ENCODE assay signal across 23 mouse cellular contexts in the genomic region with DNA sequence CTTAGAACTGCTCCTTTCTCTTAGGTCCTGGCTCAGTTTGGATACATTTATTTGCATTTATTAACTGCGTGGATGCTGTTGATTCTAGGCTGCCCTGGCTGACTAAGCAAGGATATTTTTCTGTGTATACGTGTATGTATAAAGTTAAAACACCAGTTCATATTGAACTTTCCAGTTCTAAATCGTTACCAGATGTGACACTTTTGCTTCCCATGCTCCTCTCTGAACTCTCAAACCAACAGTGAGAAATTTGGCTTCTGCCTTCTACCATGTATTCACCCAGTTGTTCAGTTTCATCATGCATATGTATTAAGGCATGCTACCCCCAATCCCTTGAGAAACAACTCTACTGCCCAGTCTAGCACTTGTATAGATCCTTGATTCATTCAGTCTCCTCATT. TPM values are rescaled to one million over a fixed set of nuclear protein-coding genes. Genes with fewer than 3 reads are reported as not detected.
DNase-seq lines count a peak whose midpoint lies in the region; ATAC-seq and TF ChIP-seq lines count a peak whose summit lies in the region.
"Had no signal": no experiment of that assay in that cellular context is flagged by ENCODE, and none has a peak within 500 bp of the region (broad histone marks: within the 10 kb centered on the region; RNA-seq: fewer than 3 reads in every experiment).

No protein-coding gene starts in this region.

- H3K27me3 ChIP-seq in limb, embryonic 14.5 days (ENCODE audit: control insufficient read depth, insufficient read depth, low read length) = no peaks in the 10 kb centered on the region
- no peaks in the 10 kb centered on the region for H3K27me3 ChIP-seq in limb, embryonic 10.5 days (ENCODE audit: low read depth, poor library complexity, severe bottlenecking)
- no peaks in the 10 kb centered on the region for H3K27me3 ChIP-seq in embryonic facial prominence, embryonic 14.5 days (replicated peaks; ENCODE audit: control insufficient read depth, insufficient read depth, low read length)
- H3K27me3 ChIP-seq: embryonic facial prominence, embryonic 13.5 days; forebrain, embryonic 13.5 days; forebrain, embryonic 15.5 days; Patski had no signal

- no peak overlapping the region for H3K4me2 ChIP-seq in limb, embryonic 14.5 days (replicated peaks; ENCODE audit: low read depth, low read length, severe bottlenecking)
- no peak overlapping the region for H3K4me2 ChIP-seq in embryonic facial prominence, embryonic 14.5 days (ENCODE audit: low read depth, low read length)
- H3K4me2 ChIP-seq: embryonic facial prominence, embryonic 13.5 days; forebrain, embryonic 13.5 days; forebrain, embryonic 15.5 days had no signal

- H3K4me1 ChIP-seq in limb, embryonic 14.5 days (ENCODE audit: control insufficient read depth, insufficient read depth, low read length) = no peaks in the 10 kb centered on the region
- no peaks in the 10 kb centered on the region for H3K4me1 ChIP-seq in limb, embryonic 10.5 days
- 0 out of 2 replicates have a peak, but pooled peaks cover 4% of the 10 kb centered on the region for H3K4me1 ChIP-seq in embryonic facial prominence, embryonic 14.5 days (ENCODE audit: control insufficient read depth, insufficient read depth, low read length)

- no peaks in the 10 kb centered on the region for H3K36me3 ChIP-seq in limb, embryonic 14.5 days (ENCODE audit: control insufficient read depth, insufficient read depth, low read length)
- no peaks in the 10 kb centered on the region for H3K36me3 ChIP-seq in limb, embryonic 10.5 days
- no peaks in the 10 kb centered on the region for H3K36me3 ChIP-seq in embryonic facial prominence, embryonic 14.5 days (ENCODE audit: control insufficient read depth, insufficient read depth, low read length)
- H3K36me3 ChIP-seq: embryonic facial prominence, embryonic 13.5 days; forebrain, embryonic 15.5 days had no signal

- peak; percentile 42 for DNase-seq in limb, embryonic 14.5 days (ENCODE audit: low spot score)
- DNase-seq in limb, embryonic 10.5 days (ENCODE audit: low spot score) = no peak
- peak; percentile 36 for DNase-seq in embryonic facial prominence, embryonic 14.5 days (ENCODE audit: low spot score)
- no peak for DNase-seq in gastrocnemius, postnatal 25 days
- no peak for DNase-seq in urinary bladder, adult 18-20 months (ENCODE audit: low spot score in 2 of 2)
- DNase-seq: adrenal gland, adult 2 months; adrenal gland, postnatal 10 days; adrenal gland, postnatal 25 days; cerebellum, adult 11 months; cerebellum, adult 18-20 months; cerebellum, adult 8-10 months; cerebellum, adult 9-11 months; cerebellum, postnatal 14 days; cerebellum, postnatal 36 days; embryo, embryonic 11 days; forebrain, postnatal 0 days had no signal

- 34% methylated on average over 3 of the region's 3 CpGs for WGBS in limb, embryonic 14.5 days
- WGBS in limb, embryonic 10.5 days = 73% methylated on average over 3 of the region's 3 CpGs
- 36% methylated on average over 3 of the region's 3 CpGs for WGBS in embryonic facial prominence, embryonic 14.5 days

- no peak overlapping the region for H3K9ac ChIP-seq in limb, embryonic 14.5 days (ENCODE audit: low read depth, low read length, severe bottlenecking)
- no peak overlapping the region for H3K9ac ChIP-seq in embryonic facial prominence, embryonic 14.5 days (ENCODE audit: low read depth, low read length)
- H3K9ac ChIP-seq: embryonic facial prominence, embryonic 13.5 days; forebrain, embryonic 13.5 days; forebrain, embryonic 15.5 days; forebrain, postnatal 0 days had no signal

- no peaks in the 10 kb centered on the region for H3K9me3 ChIP-seq in limb, embryonic 14.5 days (ENCODE audit: control insufficient read depth, low read length)
- H3K9me3 ChIP-seq in limb, embryonic 10.5 days (replicated peaks) = no peaks in the 10 kb centered on the region
- H3K9me3 ChIP-seq in embryonic facial prominence, embryonic 14.5 days (ENCODE audit: control insufficient read depth, low read length) = no peaks in the 10 kb centered on the region
- H3K9me3 ChIP-seq: embryonic facial prominence, embryonic 13.5 days; forebrain, embryonic 13.5 days; forebrain, embryonic 15.5 days had no signal

- no peak overlapping the region for H3K27ac ChIP-seq in limb, embryonic 14.5 days (replicated peaks; ENCODE audit: low read depth, low read length)
- H3K27ac ChIP-seq in limb, embryonic 10.5 days = no peak overlapping the region
- H3K27ac ChIP-seq in embryonic facial prominence, embryonic 14.5 days (replicated peaks; ENCODE audit: low read depth, low read length) = no peak overlapping the region
- H3K27ac ChIP-seq: embryonic facial prominence, embryonic 13.5 days; forebrain, embryonic 13.5 days; forebrain, embryonic 15.5 days had no signal

- no peak for TF ChIP-seq POLR2A in limb, embryonic 14.5 days (IDR thresholded peaks at IDR 0.05; ENCODE audit: borderline replicate concordance, extremely low read depth, insufficient read depth, insufficient read length)

- no peak for ATAC-seq in limb, embryonic 14.5 days (ENCODE audit: low FRiP score, low read depth)
- ATAC-seq in embryonic facial prominence, embryonic 14.5 days (ENCODE audit: low read depth) = no peak
- ATAC-seq: activated CD4-positive, CD25-positive, alpha-beta regulatory T cell, adult 4 months; forebrain, embryonic 13.5 days; forebrain, embryonic 15.5 days; forebrain, postnatal 0 days; Patski had no signal

- H3K4me3 ChIP-seq in limb, embryonic 14.5 days (replicated peaks; ENCODE audit: low read length) = no peak overlapping the region
- H3K4me3 ChIP-seq in limb, embryonic 10.5 days = no peak overlapping the region
- no peak overlapping the region for H3K4me3 ChIP-seq in embryonic facial prominence, embryonic 14.5 days (ENCODE audit: low read depth, low read length)
- H3K4me3 ChIP-seq: embryonic facial prominence, embryonic 13.5 days; forebrain, embryonic 13.5 days; forebrain, embryonic 15.5 days had no signal

RNA-seq across cellular contexts. Expression of a gene that starts 45.0 kb away (rescaled TPM):
- 55.5 and 63.1 TPM in 2 replicates for polyA plus RNA-seq in limb, embryonic 14.5 days (2012; rRNA removed)
- polyA plus RNA-seq in limb, embryonic 14.5 days (2014; fragmentation: Nextera tagmentation; extraction: Ambion mirVana) = 69.3 and 84.6 TPM in 2 replicates
- polyA plus RNA-seq in limb, embryonic 10.5 days (2016; fragmentation: Nextera tagmentation; extraction: Ambion mirVana) = 4.0 and 6.8 TPM in 2 replicates
- 25.0 and 33.6 TPM in 2 replicates for polyA plus RNA-seq in embryonic facial prominence, embryonic 14.5 days (2014; fragmentation: Nextera tagmentation; extraction: Ambion mirVana)
- total RNA-seq in gastrocnemius, postnatal 25 days (2021) = 1 to 10 TPM; 2.0 to 4.9 TPM
- total RNA-seq: common myeloid progenitor, adult 5-6 weeks; MEL had no signal
- polyA plus RNA-seq: activated CD4-positive, CD25-positive, alpha-beta regulatory T cell, adult 4 months had no signal

Comparison
In these comparisons a context has a peak if more than half of its experiments do, and no peak if none do; other contexts are left out.
1. DNase-seq: peak in limb, embryonic 14.5 days (single experiment) and embryonic facial prominence, embryonic 14.5 days (single experiment); none in limb, embryonic 10.5 days (single experiment), gastrocnemius, postnatal 25 days (single experiment) and urinary bladder, adult 18-20 months (0 of 2).